Mouse (Mus musculus): ENCODE measurements around the gene Fosb. TPM values are rescaled to one million over a fixed set of nuclear protein-coding genes. Genes with fewer than 3 reads are reported as not detected.
"Not testable (repeated sequence)": the region's sequence is repeated elsewhere in the genome, so short reads cannot be mapped to it uniquely, and the experiment has no call there.

The Fosb gene
- polyA plus RNA-seq, 1 experiment from 2014 or later, result 0.20 TPM

DNA sequence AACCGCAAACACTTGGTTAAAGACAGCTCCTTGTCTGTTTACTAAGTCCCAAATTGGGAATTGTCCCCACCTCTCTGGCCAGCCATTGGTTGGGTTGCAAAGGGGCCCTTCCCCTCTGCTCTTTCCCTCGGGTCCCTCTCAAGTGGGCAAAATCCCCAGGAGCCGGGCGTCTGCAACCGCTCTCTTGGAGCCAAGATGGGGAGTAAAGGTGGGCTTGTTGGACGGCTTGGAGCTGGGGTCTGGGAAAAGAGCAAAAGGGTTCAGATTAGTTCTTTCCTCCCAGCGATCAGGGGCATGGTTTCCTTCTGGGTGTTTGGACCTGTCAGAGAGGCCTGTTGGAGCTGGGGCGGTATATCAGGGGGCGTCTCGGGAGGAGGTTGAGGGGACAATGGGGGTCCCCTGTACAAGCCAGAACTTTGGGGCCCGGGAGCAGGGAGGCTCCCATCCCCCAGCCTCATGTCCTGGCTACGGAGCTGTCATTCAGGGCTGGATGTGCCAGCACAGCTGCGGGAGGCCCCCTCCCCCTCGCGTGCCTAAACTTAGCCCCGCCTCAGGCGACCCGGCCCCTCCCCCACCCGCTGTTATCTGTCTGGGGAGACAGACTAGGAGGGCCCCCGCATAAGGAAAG lies 18.8 kb downstream of the Fosb start:
- WGBS, result 1% methylated on average over 20 of the region's 20 CpGs
- Histone ChIP-seq H3K36me3 (peaks cover 54% of the 10 kb centered on the region), H3K27ac (replicated peaks) (peak overlapping the region; percentile 74), H3K9me3 (no peaks in the 10 kb centered on the region), H3K4me1 (peaks cover 17% of the 10 kb centered on the region), H3K4me2 (replicated peaks) (peak overlapping the region; percentile 49), H3K4me3 (peak overlapping the region; percentile 26), H3K9ac (replicated peaks) (peak overlapping the region; percentile 40; the same call in 1 of the 2 replicates), H3K27me3 (no peaks in the 10 kb centered on the region)
- peak; percentile 45; the same call in 1 of the 2 replicates for ATAC-seq (ENCODE audit: low FRiP score, low read depth)

DNA sequence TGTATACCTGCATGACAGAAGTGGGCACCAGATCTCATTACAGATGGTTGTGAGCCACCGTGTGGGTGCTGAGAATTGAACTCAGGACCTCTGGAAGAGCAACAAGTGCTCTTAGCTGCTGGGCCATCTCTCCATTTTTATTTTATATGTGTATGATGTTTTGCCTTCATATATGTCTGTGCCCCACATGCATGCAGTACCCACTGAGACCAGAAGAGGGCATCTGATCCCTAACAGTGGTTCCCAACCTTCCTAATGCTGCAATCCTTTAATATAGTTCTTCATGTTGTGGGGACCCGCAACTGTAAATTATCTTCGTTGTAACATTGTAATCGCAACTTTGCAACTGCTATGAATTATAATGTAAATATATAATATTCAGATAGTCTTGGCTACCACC lies 25.1 kb downstream of the Fosb start:
- no peak for ATAC-seq (ENCODE audit: low FRiP score, low read depth)
- Histone ChIP-seq H3K27me3 (peaks cover 19% of the 10 kb centered on the region), H3K9ac (replicated peaks) (no peak overlapping the region), H3K4me3 (no peak overlapping the region), H3K4me2 (replicated peaks) (no peak overlapping the region), H3K4me1 (peaks cover 18% of the 10 kb centered on the region), H3K36me3 (peaks cover 33% of the 10 kb centered on the region), H3K9me3 (no peaks in the 10 kb centered on the region), H3K27ac (replicated peaks) (no peak overlapping the region)
- WGBS, result 35% methylated on average over 4 of the region's 4 CpGs

DNA sequence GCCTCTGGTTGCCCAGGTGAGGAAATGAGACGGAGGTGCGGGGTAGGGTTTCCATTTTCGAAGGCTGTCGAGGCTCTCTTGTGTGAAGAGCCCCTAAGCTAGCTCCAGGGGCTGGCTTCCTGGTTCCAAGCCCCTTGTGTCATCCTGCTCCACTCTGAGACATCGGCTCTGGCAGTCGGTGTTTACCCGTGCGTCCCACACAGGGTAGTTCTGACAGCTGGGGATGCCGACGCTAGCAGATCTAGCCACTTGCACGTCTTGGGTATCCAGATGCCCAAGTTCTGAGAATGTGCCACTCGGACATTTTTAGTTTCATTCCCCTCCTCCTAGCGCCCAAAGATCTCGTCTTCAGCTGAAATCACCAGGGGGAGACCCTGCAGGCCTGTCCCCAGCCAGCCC lies 26.4 kb downstream of the Fosb start:
- WGBS, result 30% methylated on average over 14 of the region's 14 CpGs
- Histone ChIP-seq H3K4me3 (peak overlapping the region; percentile 90), H3K27ac (replicated peaks) (peak overlapping the region; percentile 0; the same call in 1 of the 2 replicates), H3K9ac (replicated peaks) (peak overlapping the region; percentile 97), H3K4me1 (peaks cover 26% of the 10 kb centered on the region), H3K9me3 (no peaks in the 10 kb centered on the region), H3K36me3 (peaks cover 23% of the 10 kb centered on the region), H3K27me3 (peaks cover 32% of the 10 kb centered on the region), H3K4me2 (replicated peaks) (peak overlapping the region; percentile 76)
- no peak for ATAC-seq (ENCODE audit: low FRiP score, low read depth)

DNA sequence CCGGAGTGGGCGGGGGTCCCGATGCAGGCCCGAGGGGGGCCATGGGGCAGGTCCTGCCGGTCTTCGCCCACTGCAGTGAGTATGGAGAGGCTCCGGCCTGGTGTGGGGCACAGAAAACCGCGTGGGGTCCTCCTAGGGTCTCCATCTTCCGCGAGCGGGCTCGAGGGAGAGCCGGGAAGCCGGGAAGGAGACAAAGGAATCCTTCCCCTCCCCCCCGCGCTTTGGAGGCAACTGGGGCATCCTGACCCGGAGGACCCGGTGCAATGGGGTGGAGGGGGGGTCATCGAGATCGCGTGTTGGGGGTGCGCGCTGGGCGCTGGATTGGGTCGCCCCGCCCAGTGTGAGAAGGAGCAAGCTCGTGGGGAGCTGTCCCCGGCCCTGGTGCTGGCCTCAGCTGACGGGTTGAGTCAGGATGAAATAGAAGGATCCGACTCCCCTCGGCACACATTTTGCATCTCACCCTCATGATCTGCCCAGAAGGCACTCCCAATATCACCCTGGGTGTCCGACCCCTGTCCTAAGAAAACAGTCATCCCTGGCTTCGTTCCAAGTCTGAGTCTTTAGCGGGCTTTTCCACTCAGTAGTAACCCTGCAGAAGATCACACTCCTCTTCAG lies 27.0 kb downstream of the Fosb start:
- Histone ChIP-seq H3K4me3 (peak overlapping the region; percentile 90), H3K9me3 (no peaks in the 10 kb centered on the region), H3K36me3 (peaks cover 19% of the 10 kb centered on the region), H3K4me2 (replicated peaks) (peak overlapping the region; percentile 76), H3K9ac (replicated peaks) (peak overlapping the region; percentile 97), H3K27me3 (peaks cover 37% of the 10 kb centered on the region), H3K27ac (replicated peaks) (peak overlapping the region; percentile 89), H3K4me1 (peaks cover 26% of the 10 kb centered on the region)
- WGBS, result 1% methylated on average over 35 of the region's 35 CpGs
- ATAC-seq (ENCODE audit: low FRiP score, low read depth), result peak; percentile 82

DNA sequence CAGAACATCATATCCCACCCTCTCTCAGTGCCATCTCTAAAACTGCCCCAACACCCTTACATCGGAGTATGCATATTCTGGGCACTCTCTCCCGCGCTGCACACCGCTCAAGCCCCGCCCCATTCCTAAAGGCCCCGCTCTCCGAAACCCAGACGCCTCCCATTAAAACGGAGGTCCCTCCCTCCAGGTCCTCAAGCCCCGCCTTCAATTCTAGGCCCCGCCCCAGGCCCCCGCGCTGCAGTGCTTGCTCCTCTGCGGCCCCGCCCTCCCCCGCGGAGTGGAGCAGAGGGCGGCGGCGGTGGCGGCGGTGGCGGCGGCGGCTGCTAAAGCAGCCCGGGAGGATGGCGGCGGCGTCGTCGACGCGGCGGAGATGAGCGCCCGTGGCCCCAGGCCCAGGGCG lies 27.5 kb downstream of the Fosb start, which contains the start of gene Rtn2:
Rtn2 (plus strand) TSS at position 240 of the 400 bp plus-strand sequence.
- ATAC-seq (ENCODE audit: low FRiP score, low read depth), result peak; percentile 86
- under 1% methylated on average over 37 of the region's 37 CpGs for WGBS
- peaks cover 26% of the 10 kb centered on the region for H3K4me1 ChIP-seq
- H3K9ac ChIP-seq (replicated peaks), result peak within 1 kb of the TSS; percentile 97
- H3K9me3 ChIP-seq, result no peaks in the 10 kb centered on the region
- H3K4me3 ChIP-seq, result peak within 1 kb of the TSS; percentile 90
- H3K36me3 ChIP-seq, result peaks cover 14% of the 10 kb centered on the region
- H3K27ac ChIP-seq (replicated peaks), result peak within 1 kb of the TSS; percentile 89
- peaks cover 41% of the 10 kb centered on the region for H3K27me3 ChIP-seq
- peak within 1 kb of the TSS; percentile 76 for H3K4me2 ChIP-seq (replicated peaks)

DNA sequence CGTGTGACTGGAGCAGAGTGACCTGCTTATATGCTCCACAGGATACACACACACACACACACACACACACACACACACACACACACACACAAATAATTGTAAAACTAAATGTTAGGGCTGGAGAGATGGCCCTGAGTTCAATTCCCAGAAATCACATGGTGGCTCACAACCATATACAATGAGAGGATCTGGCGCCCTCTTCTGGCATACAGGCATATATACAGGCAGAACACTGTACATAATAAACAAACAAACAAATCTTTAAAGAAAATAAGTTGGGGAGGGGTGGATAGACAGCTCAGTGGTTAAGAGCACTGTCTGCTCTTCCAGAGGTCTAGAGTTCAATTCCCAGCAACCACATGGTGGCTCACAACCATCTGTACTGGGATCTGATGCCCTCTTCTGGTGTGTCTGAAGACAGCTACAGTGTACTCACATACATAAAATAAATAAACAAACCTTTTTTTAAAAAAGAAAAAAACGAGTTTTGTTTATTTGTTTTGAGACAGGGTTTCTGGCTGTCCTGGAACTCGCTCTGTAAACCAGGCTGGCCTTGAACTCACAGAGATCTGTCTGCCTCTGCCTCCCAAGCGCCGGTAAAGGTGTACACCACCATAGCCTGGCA lies 28.1 kb downstream of the Fosb start:
- not testable (repeated sequence) for H3K9me3 ChIP-seq; H3K36me3 ChIP-seq; H3K9ac ChIP-seq (replicated peaks); ATAC-seq (ENCODE audit: low FRiP score, low read depth); H3K27ac ChIP-seq (replicated peaks)
- 40% methylated on average over 6 of the region's 6 CpGs for WGBS
- Histone ChIP-seq H3K4me2 (replicated peaks) (peak overlapping the region; percentile 76), H3K4me1 (peaks cover 26% of the 10 kb centered on the region), H3K27me3 (peaks cover 47% of the 10 kb centered on the region), H3K4me3 (peak overlapping the region; percentile 90)

DNA sequence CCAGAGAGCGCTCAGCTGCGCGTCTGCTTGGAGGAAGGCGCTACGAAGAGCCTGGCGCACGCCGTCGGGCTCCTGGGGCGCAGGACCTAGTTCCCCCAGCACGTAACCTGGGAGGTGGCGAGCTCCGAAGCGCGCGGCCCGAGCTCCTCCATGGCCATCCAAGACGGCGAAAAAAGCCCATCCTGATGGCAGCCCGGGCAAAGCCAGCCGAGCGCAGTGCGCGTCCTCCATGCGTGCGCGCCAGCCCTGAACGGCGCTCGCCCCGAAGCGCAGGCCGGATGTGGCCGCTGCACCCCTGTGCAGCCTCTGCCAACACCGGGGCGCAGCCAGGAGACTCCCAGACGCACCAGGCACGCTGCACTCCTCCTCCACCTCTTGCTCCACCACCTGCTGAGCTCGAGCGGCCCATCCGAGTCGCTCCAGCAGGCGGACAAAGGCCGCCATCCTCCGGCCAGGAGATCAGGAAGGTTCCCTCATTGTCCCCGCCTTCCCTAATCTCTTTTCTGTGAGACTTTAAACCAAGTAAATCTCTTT lies 30.2 kb downstream of the Fosb start, which contains the start of gene Ppm1n:
Ppm1n (minus strand) TSS at position 484 of the 534 bp plus-strand sequence.
- no peak for ATAC-seq (ENCODE audit: low FRiP score, low read depth)
- peaks cover 47% of the 10 kb centered on the region for H3K27me3 ChIP-seq
- H3K4me3 ChIP-seq, result peak within 1 kb of the TSS; percentile 33
- no peaks in the 10 kb centered on the region for H3K9me3 ChIP-seq
- peaks cover 21% of the 10 kb centered on the region for H3K4me1 ChIP-seq
- no peak within 1 kb of the TSS for H3K27ac ChIP-seq (replicated peaks)
- H3K9ac ChIP-seq (replicated peaks), result no peak within 1 kb of the TSS
- H3K36me3 ChIP-seq, result no peaks in the 10 kb centered on the region
- peak within 1 kb of the TSS; percentile 41 for H3K4me2 ChIP-seq (replicated peaks)
- under 1% methylated on average over 46 of the region's 46 CpGs for WGBS

DNA sequence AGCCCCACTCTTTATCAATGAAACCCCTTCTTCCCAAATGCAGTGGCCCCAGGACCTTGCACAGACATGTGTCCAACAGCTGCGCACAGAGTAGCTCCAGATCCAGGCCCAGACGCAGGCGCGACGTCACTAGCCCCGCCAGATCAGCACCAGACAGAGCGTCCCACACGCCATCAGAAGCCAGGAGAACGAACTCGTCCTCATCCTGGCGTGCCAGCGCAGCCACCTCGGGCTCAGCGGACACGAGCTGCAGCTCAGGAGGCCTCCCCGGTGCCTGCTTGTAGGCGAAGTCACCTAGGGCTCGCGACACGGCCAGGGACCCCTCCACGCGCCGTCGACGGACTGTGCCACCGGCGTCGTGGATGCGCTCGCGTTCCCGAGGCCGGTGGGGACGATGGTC lies 30.8 kb downstream of the Fosb start:
- peaks cover 47% of the 10 kb centered on the region for H3K27me3 ChIP-seq

DNA sequence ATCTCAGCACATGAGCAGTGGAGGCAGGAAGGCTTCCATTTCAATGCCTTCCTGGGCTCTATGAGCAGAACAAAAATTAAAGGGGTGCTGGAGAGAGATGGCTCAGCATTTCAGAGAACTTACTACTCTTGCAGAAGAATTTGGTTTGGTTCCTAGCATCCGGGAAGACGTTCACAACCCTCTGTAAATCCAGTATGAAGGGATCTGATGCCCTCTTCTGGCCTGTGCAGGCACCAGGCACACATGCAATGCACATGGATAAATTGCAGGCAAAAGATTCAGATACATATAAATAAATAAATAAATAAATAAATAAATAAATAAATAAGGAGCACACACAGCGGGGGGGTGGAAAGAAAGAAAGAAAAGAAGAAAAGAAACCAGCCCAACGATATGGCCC lies 33.6 kb downstream of the Fosb start:
- WGBS, result 52% methylated on average over 4 of the region's 4 CpGs
- no peaks in the 10 kb centered on the region for H3K36me3 ChIP-seq

More for the DNA sequence above, 30.8 kb downstream of the Fosb start:
- H3K9ac ChIP-seq (replicated peaks), result no peak overlapping the region
- H3K9me3 ChIP-seq, result no peaks in the 10 kb centered on the region
- H3K4me2 ChIP-seq (replicated peaks), result peak overlapping the region; percentile 41
- peaks cover 20% of the 10 kb centered on the region for H3K4me1 ChIP-seq
- ATAC-seq (ENCODE audit: low FRiP score, low read depth), result no peak
- WGBS, result 3% methylated on average over 34 of the region's 34 CpGs
- peak overlapping the region; percentile 33 for H3K4me3 ChIP-seq
- no peak overlapping the region for H3K27ac ChIP-seq (replicated peaks)
- no peaks in the 10 kb centered on the region for H3K36me3 ChIP-seq

DNA sequence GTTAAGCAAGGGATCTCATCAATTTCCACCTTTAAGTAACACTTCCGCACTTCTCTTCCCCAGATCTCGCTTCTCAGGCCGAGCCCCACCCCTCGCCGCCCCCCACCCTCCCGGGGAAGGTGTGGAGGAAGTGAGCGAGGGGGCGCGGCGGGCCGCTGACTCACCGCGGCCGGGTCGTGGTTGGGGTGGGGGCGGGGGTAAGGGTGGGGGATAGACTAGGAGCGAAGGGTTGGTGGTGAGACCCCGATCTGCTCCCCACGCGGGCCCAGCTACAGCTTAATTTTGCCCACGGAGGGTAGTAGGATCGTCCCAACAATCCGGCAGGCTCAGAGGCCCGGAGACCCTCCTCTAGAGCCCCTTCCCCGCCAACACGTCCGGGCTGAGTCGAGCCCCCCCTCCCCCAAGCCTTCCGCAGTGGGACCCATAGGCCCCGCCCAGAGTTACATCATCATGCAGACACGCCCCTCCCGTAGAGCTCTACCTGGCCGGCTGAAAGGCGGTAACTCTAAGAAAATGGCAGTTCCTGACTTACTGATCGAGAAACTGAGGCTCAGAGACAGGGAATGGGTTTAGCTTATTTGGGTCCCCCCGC lies 37.6 kb downstream of the Fosb start:
- ATAC-seq (ENCODE audit: low FRiP score, low read depth), result peak; percentile 79
- 1% methylated on average over 34 of the region's 36 CpGs for WGBS
- peak overlapping the region; percentile 81 for H3K4me3 ChIP-seq

More for the DNA sequence above, 33.6 kb downstream of the Fosb start:
- no peak for ATAC-seq (ENCODE audit: low FRiP score, low read depth)
- Histone ChIP-seq H3K27ac (replicated peaks) (no peak overlapping the region), H3K9ac (replicated peaks) (no peak overlapping the region), H3K9me3 (no peaks in the 10 kb centered on the region), H3K4me1 (peaks cover 11% of the 10 kb centered on the region; the same call in 1 of the 2 replicates), H3K4me3 (no peak overlapping the region), H3K4me2 (replicated peaks) (no peak overlapping the region), H3K27me3 (peaks cover 43% of the 10 kb centered on the region)

DNA sequence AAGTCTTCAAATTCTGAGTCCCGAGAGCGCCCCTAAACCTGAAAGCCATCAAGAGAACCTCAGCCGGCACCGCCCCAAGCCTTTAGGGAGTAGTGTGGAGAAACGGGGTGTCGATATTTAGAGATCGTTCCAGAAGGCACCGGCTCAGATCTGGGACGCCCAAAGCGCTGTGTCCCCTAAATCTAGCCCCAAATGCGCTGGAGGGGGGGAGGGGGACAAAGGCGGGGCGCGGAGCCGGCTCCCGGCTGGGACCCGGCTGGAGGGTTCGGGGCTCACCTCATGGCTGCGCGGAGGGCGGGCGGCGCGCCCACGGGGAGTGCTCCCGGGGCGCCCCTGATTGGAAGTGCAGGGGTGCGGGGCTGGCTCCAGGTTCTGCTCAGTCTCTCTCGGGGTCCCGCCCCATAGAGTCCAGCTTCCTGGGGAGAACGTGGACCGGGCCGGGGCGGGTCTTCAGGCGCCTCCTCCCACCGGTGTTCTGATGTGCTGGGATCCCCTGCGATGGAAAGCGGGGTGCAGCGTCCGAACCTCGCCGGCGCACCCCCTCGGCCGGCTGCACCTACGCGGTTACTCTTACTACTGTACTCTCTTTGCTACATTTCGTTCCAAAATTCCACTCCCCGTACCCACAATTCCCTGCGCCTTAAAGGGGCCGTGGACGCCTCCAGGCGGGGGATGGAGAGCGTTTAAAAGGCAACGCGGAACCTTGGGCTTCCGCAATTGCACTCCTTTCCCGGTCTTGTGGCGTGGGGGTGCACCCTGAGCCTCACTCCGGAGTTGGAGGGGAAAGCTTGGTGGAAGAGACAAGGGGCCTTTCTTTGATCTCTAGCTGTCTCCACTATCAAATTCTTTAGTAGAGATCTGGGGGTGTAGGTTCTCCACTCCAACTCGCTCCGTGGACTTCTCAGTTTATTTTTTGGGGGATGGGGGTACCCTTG lies 38.3 kb downstream of the Fosb start, which contains the start of gene Vasp:
Vasp (minus strand) TSS at position 580 of the 935 bp plus-strand sequence.
- under 1% methylated on average over 62 of the region's 62 CpGs for WGBS
- H3K36me3 ChIP-seq, result no peaks in the 10 kb centered on the region
- no peaks in the 10 kb centered on the region for H3K9me3 ChIP-seq
- H3K4me1 ChIP-seq, result peaks cover 29% of the 10 kb centered on the region
- peak within 1 kb of the TSS; percentile 98 for H3K4me2 ChIP-seq (replicated peaks)
- peak within 1 kb of the TSS; percentile 81 for H3K4me3 ChIP-seq
- H3K27me3 ChIP-seq, result no peaks in the 10 kb centered on the region
- H3K27ac ChIP-seq (replicated peaks), result peak within 1 kb of the TSS; percentile 70
- peak within 1 kb of the TSS; percentile 84 for H3K9ac ChIP-seq (replicated peaks)
- ATAC-seq (ENCODE audit: low FRiP score, low read depth), result peak; percentile 63

More for the DNA sequence above, 37.6 kb downstream of the Fosb start:
- Histone ChIP-seq H3K9ac (replicated peaks) (peak overlapping the region; percentile 84), H3K36me3 (no peaks in the 10 kb centered on the region), H3K4me1 (peaks cover 26% of the 10 kb centered on the region), H3K27me3 (0 out of 2 replicates have a peak, but pooled peaks cover 5% of the 10 kb centered on the region), H3K27ac (replicated peaks) (peak overlapping the region; percentile 70), H3K9me3 (no peaks in the 10 kb centered on the region), H3K4me2 (replicated peaks) (peak overlapping the region; percentile 98)
